Mouse (Mus musculus): ENCODE measurements at regions not wholly inside any gene's neighbourhood (a gene's known extent, or its start where the extent isn't known, plus 50 kb on each side); places are given as distances from the start of the nearest gene placed in this dataset.

- TF ChIP-seq CTCF (conservative IDR thresholded peaks at IDR 0.05; ENCODE audit: low read length) (peak; percentile 53), NANOG (IDR thresholded peaks at IDR 0.05; ENCODE audit: borderline replicate concordance, low read length) (no peak), POU5F1 (IDR thresholded peaks at IDR 0.05; ENCODE audit: borderline replicate concordance, low read length) (no peak)
These were observed 74.6 kb upstream of the Slc45a1 start for GRCm38 (mm10) chr4:150726539-150726938.

All from E14TG2a.4 (cell line).